Mouse (Mus musculus) cerebellum, adult 8-10 months (tissue): ENCODE measurements at regions not wholly inside any gene's neighbourhood (a gene's known extent, or its start where the extent isn't known, plus 50 kb on each side); places are given as distances from the start of the nearest gene placed in this dataset.

Experiments
- DNase-seq: peaks from one replicate; pipeline ENCODE4 v3.0.0; 2022

GRCm38 (mm10) chr6:108910330-108910729 lies 81.9 kb downstream of the Edem1 start:
- DNase-seq: no peak

- DNase-seq: no peak
Observed at GRCm38 (mm10) chr6:108912539-108912938, 84.1 kb downstream of the Edem1 start.

GRCm38 (mm10) chr6:108919372-108919913 lies 91.0 kb downstream of the Edem1 start:
- no peak for DNase-seq

- DNase-seq: no peak
Observed at GRCm38 (mm10) chr6:108921181-108921580, 92.7 kb downstream of the Edem1 start.

- no peak for DNase-seq
Observed at GRCm38 (mm10) chr6:108922564-108922963, 94.1 kb downstream of the Edem1 start.

- DNase-seq: no peak
Observed at GRCm38 (mm10) chr6:108928981-108929380, 100.5 kb downstream of the Edem1 start.

- DNase-seq: no peak
Observed at GRCm38 (mm10) chr6:108938646-108939045, 110.2 kb downstream of the Edem1 start.

GRCm38 (mm10) chr6:108942288-108942687 lies 113.8 kb downstream of the Edem1 start:
- no peak for DNase-seq

GRCm38 (mm10) chr6:108952389-108952788 lies 123.9 kb downstream of the Edem1 start:
- no peak for DNase-seq

GRCm38 (mm10) chr6:108962810-108963209 lies 134.4 kb downstream of the Edem1 start:
- DNase-seq: no peak

- peak; percentile 8 for DNase-seq
Observed at GRCm38 (mm10) chr6:108963295-108963694, 134.9 kb downstream of the Edem1 start.

- DNase-seq: no peak
Observed at GRCm38 (mm10) chr6:108969477-108970176, 141.2 kb downstream of the Edem1 start.

GRCm38 (mm10) chr6:108971415-108972089 lies 143.1 kb downstream of the Edem1 start:
- DNase-seq: no peak

GRCm38 (mm10) chr6:108973701-108974100 lies 145.3 kb downstream of the Edem1 start:
- no peak for DNase-seq

GRCm38 (mm10) chr6:108989506-108989905 lies 161.1 kb downstream of the Edem1 start:
- no peak for DNase-seq

- no peak for DNase-seq
Observed at GRCm38 (mm10) chr6:108993743-108994142, 165.3 kb downstream of the Edem1 start.

- DNase-seq: no peak
Observed at GRCm38 (mm10) chr6:109004443-109004842, 176.0 kb downstream of the Edem1 start.

- no peak for DNase-seq
Observed at GRCm38 (mm10) chr6:109009364-109009763, 180.9 kb downstream of the Edem1 start.

GRCm38 (mm10) chr6:109009793-109010192 lies 181.4 kb downstream of the Edem1 start:
- no peak for DNase-seq

- DNase-seq: no peak
Observed at GRCm38 (mm10) chr6:109019731-109020130, 191.3 kb downstream of the Edem1 start.
